Mouse (Mus musculus) kidney, adult 2 months (tissue): ENCODE data around the gene Wnt5b.

ENCODE experiments used
- CTCF ChIP-seq: fragments of 200-500 bp; conservative IDR thresholded peaks from 2 replicates; pipeline ENCODE4 v1.5.1; 2011; ENCODE audit warnings: low read depth, mild to moderate bottlenecking, control low read depth, low read length, moderate library complexity, mixed read lengths; ENCODE audit not compliant: insufficient read depth, insufficient read length
- POLR2A ChIP-seq: fragments of 200-500 bp; IDR thresholded peaks from one replicate; pipeline ENCODE4 v1.6.1; 2011; ENCODE audit warnings: low read depth, low read length, control low read depth

DNA sequence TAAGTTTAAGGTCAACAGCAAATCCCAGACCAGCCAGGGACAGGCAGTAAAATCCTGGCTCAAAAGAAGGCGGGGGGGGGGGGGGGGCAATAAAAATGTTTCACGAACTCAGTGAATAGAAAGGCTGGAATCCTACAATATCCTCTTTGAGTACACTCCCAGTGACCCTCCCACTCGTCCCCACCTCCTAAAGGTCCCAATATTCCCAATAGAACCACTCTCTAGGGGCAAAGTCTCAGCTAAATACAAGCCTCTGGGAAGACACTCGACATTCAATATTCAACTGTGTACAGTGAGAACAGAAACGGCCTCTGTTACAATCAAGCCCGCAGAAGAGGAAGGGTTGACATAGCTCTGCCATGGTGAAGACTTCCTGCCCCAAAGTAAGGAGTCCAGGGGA, 136.3 kb downstream of the Wnt5b start:
- no peak for TF ChIP-seq CTCF
- TF ChIP-seq POLR2A, result no peak
